Mouse (Mus musculus): ENCODE data around the gene Traf3. TPM values are rescaled to one million over a fixed set of nuclear protein-coding genes. Genes with fewer than 3 reads are reported as not detected.

Gene Traf3
- polyA plus RNA-seq (2015; fragmentation: Illumina TruSeq; extraction: RNeasy Lipid Tissue Mini Kit (QIAGEN cat#74804); ENCODE audit: low read depth, low replicate concordance), result 22.8 TPM

GRCm38 (mm10) chr12:111165831-111166591, at the start of gene Traf3:
Gene Traf3, plus strand, starts transcription at chr12:111166370.

DNA sequence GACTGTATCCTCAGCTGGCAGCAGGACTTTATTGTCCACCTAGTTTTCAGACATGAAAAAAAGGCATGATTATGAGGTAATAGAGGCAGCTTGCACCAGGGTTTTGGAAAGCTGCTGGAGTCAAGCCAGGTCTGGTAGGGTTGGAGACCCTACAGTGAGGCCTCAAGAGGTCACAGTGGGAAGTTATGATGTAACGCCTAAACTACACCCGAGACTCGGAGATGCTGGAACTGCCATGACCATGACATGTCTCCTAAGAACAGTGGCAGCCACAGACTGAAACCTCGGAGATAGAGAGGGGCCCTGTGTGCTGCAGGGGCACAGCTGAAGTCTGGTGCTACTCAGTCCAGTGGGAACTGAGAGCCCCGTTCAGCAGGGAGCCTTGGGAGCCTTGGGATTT, 18.3 kb downstream of the Traf3 start, which contains the start of gene 4930595D18Rik:
Gene 4930595D18Rik (minus strand): TSS at position 16 of the 400 bp plus-strand sequence.

DNA sequence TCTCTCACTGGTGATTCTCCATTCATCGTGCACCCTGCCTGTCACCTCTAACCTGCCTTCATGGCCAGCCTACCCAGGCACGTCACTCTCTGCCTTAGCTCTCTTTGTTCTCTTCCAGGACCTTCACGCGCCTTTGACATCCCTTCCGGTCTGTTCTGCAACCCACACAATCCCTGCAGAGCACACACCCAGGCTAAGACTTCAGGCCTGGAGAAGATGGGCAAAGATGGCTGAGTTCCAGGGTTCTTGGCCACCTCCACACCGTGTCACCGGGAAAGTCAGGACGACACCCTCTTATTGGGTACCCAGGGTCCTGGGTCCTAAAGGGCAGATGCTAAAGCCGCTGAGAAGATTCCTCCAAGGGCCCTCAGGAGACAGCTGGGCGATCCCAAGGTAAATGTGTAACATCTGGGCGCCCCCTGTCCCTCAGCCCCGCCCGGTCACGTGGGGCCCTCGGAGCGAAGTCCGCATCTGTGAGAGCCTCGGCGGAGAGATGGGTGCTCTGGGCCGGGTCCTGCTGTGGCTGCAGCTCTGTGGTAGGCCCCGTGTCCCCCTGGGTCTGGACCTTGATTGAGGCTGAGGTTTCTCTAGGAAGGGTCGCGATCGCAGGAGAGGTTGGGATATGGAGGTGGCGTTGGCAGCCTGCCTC, 104.6 kb downstream of the Traf3 start, which contains the start of gene Amn:
Gene Amn (plus strand): TSS at position 467 of the 649 bp plus-strand sequence.

Other genes starting within 250 kb of the Traf3 start
- 13.0 TPM for gene Ankrd9, start 187.3 kb upstream of the Traf3 start, polyA plus RNA-seq (2015; fragmentation: Illumina TruSeq; extraction: RNeasy Lipid Tissue Mini Kit (QIAGEN cat#74804); ENCODE audit: low read depth, low replicate concordance)
- 11.1 TPM for gene Rcor1, start 127.0 kb upstream of the Traf3 start, polyA plus RNA-seq (2015; fragmentation: Illumina TruSeq; extraction: RNeasy Lipid Tissue Mini Kit (QIAGEN cat#74804); ENCODE audit: low read depth, low replicate concordance)
- gene 4930595D18Rik, start 18.1 kb downstream of the Traf3 start, polyA plus RNA-seq (2015; fragmentation: Illumina TruSeq; extraction: RNeasy Lipid Tissue Mini Kit (QIAGEN cat#74804); ENCODE audit: low read depth, low replicate concordance), result not detected
- gene Amn, start 104.7 kb downstream of the Traf3 start, polyA plus RNA-seq (2015; fragmentation: Illumina TruSeq; extraction: RNeasy Lipid Tissue Mini Kit (QIAGEN cat#74804); ENCODE audit: low read depth, low replicate concordance), result 8.6 TPM
- gene Cdc42bpb, start 211.3 kb downstream of the Traf3 start, polyA plus RNA-seq (2015; fragmentation: Illumina TruSeq; extraction: RNeasy Lipid Tissue Mini Kit (QIAGEN cat#74804); ENCODE audit: low read depth, low replicate concordance), result 78.4 TPM
- gene Lbhd2, start 240.4 kb downstream of the Traf3 start, polyA plus RNA-seq (2015; fragmentation: Illumina TruSeq; extraction: RNeasy Lipid Tissue Mini Kit (QIAGEN cat#74804); ENCODE audit: low read depth, low replicate concordance), result 5.5 TPM

Measured in brain, adult 10 weeks (tissue).